Mouse (Mus musculus): Measurements from ENCODE around the gene Capn7. TPM values are rescaled to one million over a fixed set of nuclear protein-coding genes. Genes with fewer than 3 reads are reported as not detected.

Gene Capn7
- polyA plus RNA-seq (2016; fragmentation: Nextera tagmentation; extraction: Ambion mirVana): 37.1 and 40.8 TPM in 2 replicates

GRCm38 (mm10) chr14:31336369-31337155 is at the start of gene Capn7:
Gene Capn7, plus strand, starts transcription at chr14:31336638.
- WGBS: under 1% methylated on average over 78 of the region's 78 CpGs
- peaks cover 12% of the 10 kb centered on the region for H3K36me3 ChIP-seq
- H3K4me1 ChIP-seq: 0 out of 2 replicates have a peak, but pooled peaks cover 5% of the 10 kb centered on the region
- H3K27ac ChIP-seq: peak within 1 kb of the TSS; percentile 98
- peaks cover 2% of the 10 kb centered on the region; the same call in 1 of the 2 replicates for H3K27me3 ChIP-seq (ENCODE audit: insufficient read depth, poor library complexity, severe bottlenecking)
- H3K4me3 ChIP-seq: peak within 1 kb of the TSS; percentile 90
- H3K9me3 ChIP-seq: no peaks in the 10 kb centered on the region
- DNase-seq (ENCODE audit: low spot score): peak; percentile 99

- Histone ChIP-seq H3K9me3 (no peaks in the 10 kb centered on the region), H3K27ac (no peak overlapping the region), H3K4me1 (no peaks in the 10 kb centered on the region), H3K27me3 (ENCODE audit: insufficient read depth, poor library complexity, severe bottlenecking) (no peaks in the 10 kb centered on the region; the same call in none of the 2 replicates), H3K4me3 (no peak overlapping the region), H3K36me3 (no peaks in the 10 kb centered on the region)
- no peak for DNase-seq (ENCODE audit: low spot score)
- 68% methylated on average over 3 of the region's 3 CpGs for WGBS
Measured at GRCm38 (mm10) chr14:31313192-31313591, 23.2 kb upstream of the Capn7 start.

GRCm38 (mm10) chr14:31316613-31317012 is 19.8 kb upstream of the Capn7 start:
- DNase-seq (ENCODE audit: low spot score): no peak
- H3K4me3 ChIP-seq: no peak overlapping the region
- no peaks in the 10 kb centered on the region for H3K9me3 ChIP-seq
- no peak overlapping the region for H3K27ac ChIP-seq
- WGBS: 74% methylated on average over 12 of the region's 12 CpGs
- no peaks in the 10 kb centered on the region for H3K36me3 ChIP-seq
- H3K27me3 ChIP-seq (ENCODE audit: insufficient read depth, poor library complexity, severe bottlenecking): peaks cover 19% of the 10 kb centered on the region
- no peaks in the 10 kb centered on the region for H3K4me1 ChIP-seq

GRCm38 (mm10) chr14:31317754-31318153 is 18.7 kb upstream of the Capn7 start:
- Histone ChIP-seq H3K36me3 (no peaks in the 10 kb centered on the region), H3K4me3 (no peak overlapping the region), H3K4me1 (no peaks in the 10 kb centered on the region), H3K9me3 (no peaks in the 10 kb centered on the region), H3K27me3 (ENCODE audit: insufficient read depth, poor library complexity, severe bottlenecking) (peaks cover 25% of the 10 kb centered on the region), H3K27ac (no peak overlapping the region)
- DNase-seq (ENCODE audit: low spot score): no peak
- 80% methylated on average over 3 of the region's 3 CpGs for WGBS

GRCm38 (mm10) chr14:31319546-31319945 is 16.9 kb upstream of the Capn7 start:
- Histone ChIP-seq H3K9me3 (no peaks in the 10 kb centered on the region), H3K27me3 (ENCODE audit: insufficient read depth, poor library complexity, severe bottlenecking) (peaks cover 25% of the 10 kb centered on the region), H3K4me3 (no peak overlapping the region), H3K36me3 (no peaks in the 10 kb centered on the region), H3K4me1 (peaks cover 11% of the 10 kb centered on the region), H3K27ac (no peak overlapping the region)
- DNase-seq (ENCODE audit: low spot score): peak; percentile 63
- WGBS: 75% methylated on average over 10 of the region's 10 CpGs

- no peaks in the 10 kb centered on the region for H3K9me3 ChIP-seq
- H3K27me3 ChIP-seq (ENCODE audit: insufficient read depth, poor library complexity, severe bottlenecking): peaks cover 25% of the 10 kb centered on the region
- no peak overlapping the region for H3K27ac ChIP-seq
- H3K36me3 ChIP-seq: no peaks in the 10 kb centered on the region
- 84% methylated on average over 11 of the region's 11 CpGs for WGBS
- peak; percentile 66 for DNase-seq (ENCODE audit: low spot score)
- no peak overlapping the region for H3K4me3 ChIP-seq
- H3K4me1 ChIP-seq: peaks cover 11% of the 10 kb centered on the region
Measured at GRCm38 (mm10) chr14:31321181-31321580, 15.3 kb upstream of the Capn7 start.

- DNase-seq (ENCODE audit: low spot score): peak; percentile 72
- 82% methylated on average over 3 of the region's 3 CpGs for WGBS
- Histone ChIP-seq H3K36me3 (no peaks in the 10 kb centered on the region), H3K4me1 (peaks cover 11% of the 10 kb centered on the region), H3K27ac (no peak overlapping the region), H3K27me3 (ENCODE audit: insufficient read depth, poor library complexity, severe bottlenecking) (peaks cover 25% of the 10 kb centered on the region), H3K4me3 (no peak overlapping the region), H3K9me3 (no peaks in the 10 kb centered on the region)
Measured at GRCm38 (mm10) chr14:31322191-31322590, 14.2 kb upstream of the Capn7 start.

- peaks cover 11% of the 10 kb centered on the region for H3K4me1 ChIP-seq
- peak; percentile 58 for DNase-seq (ENCODE audit: low spot score)
- peaks cover 25% of the 10 kb centered on the region for H3K27me3 ChIP-seq (ENCODE audit: insufficient read depth, poor library complexity, severe bottlenecking)
- no peaks in the 10 kb centered on the region for H3K9me3 ChIP-seq
- peak overlapping the region; percentile 71 for H3K27ac ChIP-seq
- 79% methylated on average over 4 of the region's 4 CpGs for WGBS
- no peaks in the 10 kb centered on the region for H3K36me3 ChIP-seq
- H3K4me3 ChIP-seq: peak overlapping the region; percentile 59
Measured at GRCm38 (mm10) chr14:31323189-31323588, 13.2 kb upstream of the Capn7 start.

- Histone ChIP-seq H3K36me3 (no peaks in the 10 kb centered on the region), H3K9me3 (no peaks in the 10 kb centered on the region), H3K4me1 (peaks cover 11% of the 10 kb centered on the region), H3K4me3 (peak within 1 kb of the TSS; percentile 59), H3K27ac (peak within 1 kb of the TSS; percentile 71), H3K27me3 (ENCODE audit: insufficient read depth, poor library complexity, severe bottlenecking) (peaks cover 19% of the 10 kb centered on the region)
- 29% methylated on average over 28 of the region's 28 CpGs for WGBS
- peak; percentile 83 for DNase-seq (ENCODE audit: low spot score)
Measured at GRCm38 (mm10) chr14:31323849-31324792, 12.3 kb upstream of the Capn7 start, which contains the start of gene Dnah1. Gene Dnah1, minus strand, starts transcription at chr14:31323896.

- H3K4me1 ChIP-seq: peaks cover 11% of the 10 kb centered on the region
- WGBS: 53% methylated on average over 10 of the region's 10 CpGs
- H3K36me3 ChIP-seq: no peaks in the 10 kb centered on the region
- H3K27ac ChIP-seq: no peak overlapping the region
- H3K4me3 ChIP-seq: no peak overlapping the region
- peaks cover 22% of the 10 kb centered on the region for H3K27me3 ChIP-seq (ENCODE audit: insufficient read depth, poor library complexity, severe bottlenecking)
- DNase-seq (ENCODE audit: low spot score): peak; percentile 73
- no peaks in the 10 kb centered on the region for H3K9me3 ChIP-seq
Measured at GRCm38 (mm10) chr14:31324851-31325250, 11.6 kb upstream of the Capn7 start.

GRCm38 (mm10) chr14:31325551-31325950 is 10.9 kb upstream of the Capn7 start:
- no peaks in the 10 kb centered on the region for H3K9me3 ChIP-seq
- no peak overlapping the region for H3K4me3 ChIP-seq
- no peak overlapping the region for H3K27ac ChIP-seq
- DNase-seq (ENCODE audit: low spot score): peak; percentile 63
- peaks cover 19% of the 10 kb centered on the region for H3K27me3 ChIP-seq (ENCODE audit: insufficient read depth, poor library complexity, severe bottlenecking)
- peaks cover 11% of the 10 kb centered on the region for H3K4me1 ChIP-seq
- no peaks in the 10 kb centered on the region for H3K36me3 ChIP-seq
- WGBS: 42% methylated on average over 5 of the region's 5 CpGs

GRCm38 (mm10) chr14:31326770-31327169 is 9.7 kb upstream of the Capn7 start:
- DNase-seq (ENCODE audit: low spot score): peak; percentile 52
- Histone ChIP-seq H3K4me3 (no peak overlapping the region), H3K9me3 (no peaks in the 10 kb centered on the region), H3K4me1 (peaks cover 11% of the 10 kb centered on the region), H3K36me3 (no peaks in the 10 kb centered on the region), H3K27me3 (ENCODE audit: insufficient read depth, poor library complexity, severe bottlenecking) (peaks cover 24% of the 10 kb centered on the region), H3K27ac (no peak overlapping the region)
- WGBS: 70% methylated on average over 7 of the region's 7 CpGs

All from heart, embryonic 10.5 days (tissue).